Mouse (Mus musculus): ENCODE data around the gene Gm4881. TPM values are rescaled to one million over a fixed set of nuclear protein-coding genes. Genes with fewer than 3 reads are reported as not detected.
A peak's percentile ranks its signal among the peaks of the same experiment; 100 is the strongest.

The Gm4881 gene
- polyA plus RNA-seq, 1 experiment from 2014 or later, result 4.6 TPM

DNA sequence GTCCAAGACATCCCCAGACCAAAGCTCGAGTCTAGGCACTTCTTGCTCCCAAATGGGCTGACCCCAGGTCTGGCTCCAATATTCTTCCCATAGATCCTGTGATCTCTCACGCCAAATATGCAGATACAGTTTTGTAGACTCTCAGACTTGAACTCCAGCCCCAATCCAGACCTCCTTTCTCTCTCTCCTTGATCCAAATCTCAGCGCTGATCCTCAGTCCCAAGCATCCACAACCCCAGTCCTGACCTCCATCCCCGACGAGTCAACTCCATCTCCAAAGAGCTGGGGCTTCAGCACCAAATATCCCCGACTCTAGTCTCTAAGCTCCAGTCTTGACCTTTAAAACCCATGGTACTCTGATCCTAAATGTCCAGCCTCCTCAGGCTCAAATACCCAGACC is 653 bp downstream of the Gm4881 start:
- Histone ChIP-seq H3K4me2 (ENCODE audit: low read length) (no peak overlapping the region), H3K36me3 (ENCODE audit: control insufficient read depth, insufficient read depth, low read length) (no peaks in the 10 kb centered on the region)

GRCm38 (mm10) chr7:24931651-24932050 is 12.6 kb downstream of the Gm4881 start:
- no peak overlapping the region for H3K4me3 ChIP-seq (ENCODE audit: low read length)
- H3K4me1 ChIP-seq (ENCODE audit: control insufficient read depth, insufficient read depth, low read depth, low read length), result peaks cover 6% of the 10 kb centered on the region
- H3K9ac ChIP-seq (ENCODE audit: low read depth, low read length), result 0 out of 2 replicates have a peak overlapping the region, but pooled peaks have one; percentile 38
- no peak overlapping the region for H3K27ac ChIP-seq (ENCODE audit: low read depth, low read length)
- H3K27me3 ChIP-seq (replicated peaks; ENCODE audit: control insufficient read depth, insufficient read depth, low read length), result peaks cover 47% of the 10 kb centered on the region
- ATAC-seq, result no peak
- WGBS, result 1% methylated on average over 13 of the region's 15 CpGs
- H3K4me2 ChIP-seq (ENCODE audit: low read length), result no peak overlapping the region
- no peaks in the 10 kb centered on the region for H3K9me3 ChIP-seq (ENCODE audit: control insufficient read depth, low read length)
- H3K36me3 ChIP-seq (ENCODE audit: control insufficient read depth, insufficient read depth, low read length), result peaks cover 2% of the 10 kb centered on the region; the same call in 1 of the 2 replicates

More for the DNA sequence above, 653 bp downstream of the Gm4881 start:
- WGBS, result 3% methylated on average over 6 of the region's 6 CpGs
- Histone ChIP-seq H3K9me3 (ENCODE audit: control insufficient read depth, low read length) (no peaks in the 10 kb centered on the region), H3K4me1 (ENCODE audit: control insufficient read depth, insufficient read depth, low read depth, low read length) (peaks cover 13% of the 10 kb centered on the region), H3K27ac (ENCODE audit: low read depth, low read length) (no peak overlapping the region), H3K27me3 (replicated peaks; ENCODE audit: control insufficient read depth, insufficient read depth, low read length) (peaks cover 72% of the 10 kb centered on the region), H3K9ac (ENCODE audit: low read depth, low read length) (no peak overlapping the region), H3K4me3 (ENCODE audit: low read length) (no peak overlapping the region)
- ATAC-seq, result no peak

GRCm38 (mm10) chr7:24930475-24930874 is 13.8 kb downstream of the Gm4881 start:
- Histone ChIP-seq H3K4me2 (ENCODE audit: low read length) (no peak overlapping the region), H3K36me3 (ENCODE audit: control insufficient read depth, insufficient read depth, low read length) (peaks cover 5% of the 10 kb centered on the region; the same call in 1 of the 2 replicates), H3K9ac (ENCODE audit: low read depth, low read length) (no peak overlapping the region), H3K9me3 (ENCODE audit: control insufficient read depth, low read length) (no peaks in the 10 kb centered on the region), H3K4me3 (ENCODE audit: low read length) (no peak overlapping the region), H3K27me3 (replicated peaks; ENCODE audit: control insufficient read depth, insufficient read depth, low read length) (peaks cover 47% of the 10 kb centered on the region), H3K27ac (ENCODE audit: low read depth, low read length) (no peak overlapping the region), H3K4me1 (ENCODE audit: control insufficient read depth, insufficient read depth, low read depth, low read length) (peaks cover 6% of the 10 kb centered on the region)
- WGBS, result 35% methylated on average over 6 of the region's 6 CpGs
- ATAC-seq, result no peak

DNA sequence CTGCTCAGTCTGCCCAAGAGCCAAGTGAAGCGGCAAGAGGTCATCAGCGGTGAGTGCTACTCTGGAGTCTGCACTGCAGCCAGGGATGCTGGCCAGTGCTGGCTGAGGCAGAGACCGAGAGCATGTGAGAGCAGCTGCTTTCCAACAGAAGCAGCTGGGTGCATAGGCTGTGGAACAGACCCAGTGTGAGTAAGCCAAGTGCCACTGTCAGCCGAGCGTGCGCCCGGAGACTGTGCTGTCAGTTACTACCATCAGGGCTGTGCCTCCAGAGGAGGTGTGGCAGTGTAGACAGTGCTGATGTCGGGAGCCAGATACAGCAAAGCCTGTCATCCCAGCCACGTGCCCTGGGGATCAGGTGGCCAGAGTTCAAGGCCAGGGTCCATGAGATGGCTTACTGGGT is 24.6 kb downstream of the Gm4881 start:
- Histone ChIP-seq H3K9me3 (ENCODE audit: control insufficient read depth, low read length) (no peaks in the 10 kb centered on the region), H3K4me1 (ENCODE audit: control insufficient read depth, insufficient read depth, low read depth, low read length) (no peaks in the 10 kb centered on the region), H3K9ac (ENCODE audit: low read depth, low read length) (no peak overlapping the region), H3K27ac (ENCODE audit: low read depth, low read length) (peak overlapping the region; percentile 29; the same call in 1 of the 2 replicates), H3K27me3 (replicated peaks; ENCODE audit: control insufficient read depth, insufficient read depth, low read length) (no peaks in the 10 kb centered on the region), H3K36me3 (ENCODE audit: control insufficient read depth, insufficient read depth, low read length) (peaks cover 56% of the 10 kb centered on the region), H3K4me2 (ENCODE audit: low read length) (no peak overlapping the region), H3K4me3 (ENCODE audit: low read length) (no peak overlapping the region)
- ATAC-seq, result peak; percentile 54
- 79% methylated on average over 9 of the region's 9 CpGs for WGBS

- H3K9ac ChIP-seq (ENCODE audit: low read depth, low read length), result no peak overlapping the region
- no peaks in the 10 kb centered on the region for H3K4me1 ChIP-seq (ENCODE audit: control insufficient read depth, insufficient read depth, low read depth, low read length)
- 91% methylated on average over 20 of the region's 20 CpGs for whole genome bisulfite sequencing
- H3K4me3 ChIP-seq (ENCODE audit: low read length), result no peak overlapping the region
- no peak overlapping the region for H3K27ac ChIP-seq (ENCODE audit: low read depth, low read length)
- no peaks in the 10 kb centered on the region for H3K27me3 ChIP-seq (replicated peaks; ENCODE audit: control insufficient read depth, insufficient read depth, low read length)
- H3K4me2 ChIP-seq (ENCODE audit: low read length), result no peak overlapping the region
- no peaks in the 10 kb centered on the region for H3K9me3 ChIP-seq (ENCODE audit: control insufficient read depth, low read length)
- no peak for ATAC-seq
- H3K36me3 ChIP-seq (ENCODE audit: control insufficient read depth, insufficient read depth, low read length), result peaks cover 50% of the 10 kb centered on the region
Measured at GRCm38 (mm10) chr7:24918763-24919323, 25.5 kb downstream of the Gm4881 start.

- no peak for ATAC-seq
- H3K4me1 ChIP-seq (ENCODE audit: control insufficient read depth, insufficient read depth, low read depth, low read length), result no peaks in the 10 kb centered on the region
- H3K4me3 ChIP-seq (ENCODE audit: low read length), result no peak overlapping the region
- 97% methylated on average over 14 of the region's 14 CpGs for WGBS
- no peak overlapping the region for H3K27ac ChIP-seq (ENCODE audit: low read depth, low read length)
- no peaks in the 10 kb centered on the region for H3K27me3 ChIP-seq (replicated peaks; ENCODE audit: control insufficient read depth, insufficient read depth, low read length)
- no peak overlapping the region for H3K4me2 ChIP-seq (ENCODE audit: low read length)
- peaks cover 15% of the 10 kb centered on the region for H3K36me3 ChIP-seq (ENCODE audit: control insufficient read depth, insufficient read depth, low read length)
- no peak overlapping the region for H3K9ac ChIP-seq (ENCODE audit: low read depth, low read length)
- H3K9me3 ChIP-seq (ENCODE audit: control insufficient read depth, low read length), result no peaks in the 10 kb centered on the region
Measured at GRCm38 (mm10) chr7:24912480-24912879, 31.8 kb downstream of the Gm4881 start.

DNA sequence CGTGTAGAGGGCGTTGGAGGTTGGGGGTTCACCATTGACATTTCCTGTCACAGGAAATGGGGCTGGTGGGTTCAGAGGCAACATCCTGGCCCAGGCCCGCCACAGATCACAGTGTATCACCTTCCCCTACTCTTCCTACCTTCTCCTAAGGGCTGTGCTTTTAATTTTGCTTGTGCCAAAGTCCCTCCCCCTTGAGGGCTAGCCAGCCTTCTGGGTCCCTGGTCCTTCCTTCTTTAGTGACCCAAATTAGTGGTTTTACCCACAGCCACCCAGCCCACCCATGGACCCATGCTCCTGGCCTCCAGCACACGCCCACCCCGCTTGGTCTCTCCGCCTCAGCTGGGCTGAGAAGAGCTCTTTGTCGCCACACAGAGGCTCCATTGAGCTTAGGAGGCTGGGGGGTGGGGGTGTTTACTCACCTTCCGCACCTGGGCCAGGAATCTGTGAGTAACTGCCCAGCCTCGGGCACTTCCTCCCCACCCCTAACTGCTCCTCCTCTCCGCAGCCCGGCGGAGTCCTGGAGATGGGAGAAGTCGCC is 37.0 kb downstream of the Gm4881 start:
- Histone ChIP-seq H3K9me3 (ENCODE audit: control insufficient read depth, low read length) (no peaks in the 10 kb centered on the region), H3K4me2 (ENCODE audit: low read length) (no peak overlapping the region), H3K4me3 (ENCODE audit: low read length) (no peak overlapping the region), H3K36me3 (ENCODE audit: control insufficient read depth, insufficient read depth, low read length) (no peaks in the 10 kb centered on the region), H3K27ac (ENCODE audit: low read depth, low read length) (no peak overlapping the region), H3K4me1 (ENCODE audit: control insufficient read depth, insufficient read depth, low read depth, low read length) (peaks cover 13% of the 10 kb centered on the region), H3K9ac (ENCODE audit: low read depth, low read length) (0 out of 2 replicates have a peak overlapping the region, but pooled peaks have one; percentile 4), H3K27me3 (replicated peaks; ENCODE audit: control insufficient read depth, insufficient read depth, low read length) (no peaks in the 10 kb centered on the region)
- 43% methylated on average over 13 of the region's 13 CpGs for WGBS
- ATAC-seq, result no peak

GRCm38 (mm10) chr7:24906551-24906950 is 37.7 kb downstream of the Gm4881 start:
- no peaks in the 10 kb centered on the region for H3K9me3 ChIP-seq (ENCODE audit: control insufficient read depth, low read length)
- H3K9ac ChIP-seq (ENCODE audit: low read depth, low read length), result no peak overlapping the region
- peaks cover 13% of the 10 kb centered on the region for H3K4me1 ChIP-seq (ENCODE audit: control insufficient read depth, insufficient read depth, low read depth, low read length)
- H3K4me3 ChIP-seq (ENCODE audit: low read length), result no peak overlapping the region
- H3K27ac ChIP-seq (ENCODE audit: low read depth, low read length), result no peak overlapping the region
- H3K27me3 ChIP-seq (replicated peaks; ENCODE audit: control insufficient read depth, insufficient read depth, low read length), result no peaks in the 10 kb centered on the region
- no peak overlapping the region for H3K4me2 ChIP-seq (ENCODE audit: low read length)
- no peak for ATAC-seq
- no peaks in the 10 kb centered on the region for H3K36me3 ChIP-seq (ENCODE audit: control insufficient read depth, insufficient read depth, low read length)
- 36% methylated on average over 6 of the region's 6 CpGs for WGBS

DNA sequence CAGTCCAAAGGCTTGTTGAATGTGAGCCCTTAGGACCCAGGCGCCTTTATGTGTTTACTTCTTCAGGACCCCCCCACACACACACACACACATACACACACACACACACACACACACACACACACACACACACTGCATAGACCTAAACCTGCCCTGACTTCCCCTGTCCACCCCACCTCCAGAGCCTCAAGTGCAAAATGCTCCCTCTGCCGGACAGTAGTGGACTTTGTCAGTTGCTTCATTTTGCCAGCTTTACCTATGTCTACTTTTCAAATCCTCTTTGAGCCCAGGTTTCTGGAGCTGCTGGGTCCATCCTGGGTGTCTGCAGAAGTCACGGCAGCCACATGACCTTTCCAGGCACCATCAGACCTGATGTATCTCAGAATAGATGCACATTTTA is 39.4 kb downstream of the Gm4881 start:
- no peaks in the 10 kb centered on the region for H3K36me3 ChIP-seq (ENCODE audit: control insufficient read depth, insufficient read depth, low read length)
- H3K9me3 ChIP-seq (ENCODE audit: control insufficient read depth, low read length), result no peaks in the 10 kb centered on the region
- WGBS, result 22% methylated on average over 2 of the region's 3 CpGs
- H3K4me2 ChIP-seq (ENCODE audit: low read length), result peak overlapping the region; percentile 79
- H3K4me3 ChIP-seq (ENCODE audit: low read length), result peak overlapping the region; percentile 62
- H3K27me3 ChIP-seq (replicated peaks; ENCODE audit: control insufficient read depth, insufficient read depth, low read length), result no peaks in the 10 kb centered on the region
- H3K9ac ChIP-seq (ENCODE audit: low read depth, low read length), result peak overlapping the region; percentile 84; the same call in 1 of the 2 replicates
- no peak for ATAC-seq
- peaks cover 13% of the 10 kb centered on the region for H3K4me1 ChIP-seq (ENCODE audit: control insufficient read depth, insufficient read depth, low read depth, low read length)
- H3K27ac ChIP-seq (ENCODE audit: low read depth, low read length), result peak overlapping the region; percentile 77; the same call in 1 of the 2 replicates

Measured in hindbrain, embryonic 16.5 days (tissue).